ENCODE assay signal across 20 mouse cellular contexts in the genomic region with DNA sequence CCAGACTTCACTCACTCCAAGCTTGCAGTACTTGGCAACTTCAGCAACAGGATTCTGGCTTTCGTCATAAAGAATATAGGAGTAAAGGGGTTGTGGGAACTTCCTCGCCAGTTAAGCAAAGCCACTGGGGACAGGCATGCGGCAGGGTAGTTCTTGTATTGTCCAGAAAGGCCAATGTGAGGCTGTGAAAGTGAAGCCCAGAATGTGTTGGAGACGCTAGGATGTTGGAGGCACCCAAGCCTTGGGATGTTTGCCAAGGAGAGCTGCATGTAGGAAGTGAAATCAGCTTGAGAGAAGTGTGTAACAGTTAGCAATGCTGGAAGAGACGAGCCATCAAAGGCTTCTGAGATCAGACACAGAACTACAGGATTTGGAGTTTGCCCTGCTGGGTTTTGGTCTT. TPM values are rescaled to one million over a fixed set of nuclear protein-coding genes. Genes with fewer than 3 reads are reported as not detected.
A peak's percentile ranks its signal among the peaks of the same experiment; 100 is the strongest.
DNase-seq lines count a peak whose midpoint lies in the region; ATAC-seq and TF ChIP-seq lines count a peak whose summit lies in the region.
"Had no signal": no experiment of that assay in that cellular context is flagged by ENCODE, and none has a peak within 500 bp of the region (broad histone marks: within the 10 kb centered on the region; RNA-seq: fewer than 3 reads in every experiment).

No protein-coding gene starts in this region.

- no peak overlapping the region for H3K4me3 ChIP-seq in hindbrain, embryonic 16.5 days (ENCODE audit: low read length)
- H3K4me3 ChIP-seq in hindbrain, embryonic 11.5 days (ENCODE audit: low read depth, low read length), result no peak overlapping the region
- no peak overlapping the region for H3K4me3 ChIP-seq in lung, embryonic 14.5 days (ENCODE audit: low read depth, low read length)
- no peak overlapping the region for H3K4me3 ChIP-seq in midbrain, embryonic 14.5 days (replicated peaks; ENCODE audit: low read depth, low read length)
- H3K4me3 ChIP-seq: embryonic facial prominence, embryonic 13.5 days; forebrain, embryonic 15.5 days; heart, adult 2 months; hindbrain, embryonic 12.5 days; limb, embryonic 10.5 days; neural tube, embryonic 13.5 days had no signal

- H3K4me2 ChIP-seq in hindbrain, embryonic 16.5 days (ENCODE audit: low read length), result no peak overlapping the region
- no peak overlapping the region for H3K4me2 ChIP-seq in hindbrain, embryonic 11.5 days (replicated peaks; ENCODE audit: low read depth, low read length)
- H3K4me2 ChIP-seq in lung, embryonic 14.5 days, result no peak overlapping the region
- no peak overlapping the region for H3K4me2 ChIP-seq in midbrain, embryonic 14.5 days (ENCODE audit: low read length)
- H3K4me2 ChIP-seq: embryonic facial prominence, embryonic 13.5 days; forebrain, embryonic 15.5 days; hindbrain, embryonic 12.5 days; neural tube, embryonic 13.5 days had no signal

- H3K36me3 ChIP-seq in hindbrain, embryonic 16.5 days (ENCODE audit: control insufficient read depth, insufficient read depth, low read length), result peaks cover 15% of the 10 kb centered on the region
- H3K36me3 ChIP-seq in hindbrain, embryonic 11.5 days (ENCODE audit: control insufficient read depth, insufficient read depth, low read length), result 0 out of 2 replicates have a peak, but pooled peaks cover 4% of the 10 kb centered on the region
- H3K36me3 ChIP-seq in lung, embryonic 14.5 days (ENCODE audit: insufficient read depth), result no peaks in the 10 kb centered on the region
- H3K36me3 ChIP-seq in midbrain, embryonic 14.5 days (ENCODE audit: control insufficient read depth, insufficient read depth, low read length), result peaks cover 52% of the 10 kb centered on the region
- H3K36me3 ChIP-seq: limb, embryonic 10.5 days had no signal

- no peak for DNase-seq in hindbrain, embryonic 11.5 days (ENCODE audit: low spot score)
- peak; percentile 49 for DNase-seq in lung, embryonic 14.5 days
- no peak for DNase-seq in lung, postnatal 36 days
- peak; percentile 17 to 28 for DNase-seq in left cerebral cortex, adult 8-10 months (ENCODE audit: low spot score in 2 of 2)
- peak; percentile 37 for DNase-seq in right cerebral cortex, postnatal 25 days
- DNase-seq in midbrain, embryonic 14.5 days, result no peak
- DNase-seq: cerebellum, postnatal 36 days; heart, adult 2 months; kidney, adult 8-10 months; thymus, postnatal 4 days had no signal

- WGBS in hindbrain, embryonic 16.5 days, result 76% methylated on average over 5 of the region's 5 CpGs
- 89% methylated on average over 5 of the region's 5 CpGs for WGBS in hindbrain, embryonic 11.5 days
- WGBS in lung, embryonic 14.5 days, result 63% methylated on average over 5 of the region's 5 CpGs
- WGBS in midbrain, embryonic 14.5 days, result 90% methylated on average over 5 of the region's 5 CpGs

- no peak overlapping the region for H3K9ac ChIP-seq in hindbrain, embryonic 16.5 days (ENCODE audit: low read depth, low read length)
- no peak overlapping the region for H3K9ac ChIP-seq in hindbrain, embryonic 11.5 days (ENCODE audit: low read depth, low read length)
- no peak overlapping the region for H3K9ac ChIP-seq in lung, embryonic 14.5 days
- no peak overlapping the region for H3K9ac ChIP-seq in midbrain, embryonic 14.5 days (replicated peaks; ENCODE audit: low read length)
- H3K9ac ChIP-seq: embryonic facial prominence, embryonic 13.5 days; forebrain, embryonic 15.5 days; hindbrain, embryonic 12.5 days; liver, embryonic 14.5 days; neural tube, embryonic 13.5 days had no signal

- H3K27ac ChIP-seq in hindbrain, embryonic 16.5 days (ENCODE audit: low read depth, low read length), result 0 out of 2 replicates have a peak overlapping the region, but pooled peaks have one; percentile 12
- H3K27ac ChIP-seq in hindbrain, embryonic 11.5 days (ENCODE audit: low read depth, low read length), result no peak overlapping the region
- H3K27ac ChIP-seq in lung, embryonic 14.5 days (ENCODE audit: low read depth), result no peak overlapping the region
- no peak overlapping the region for H3K27ac ChIP-seq in midbrain, embryonic 14.5 days (replicated peaks; ENCODE audit: low read depth, low read length)
- H3K27ac ChIP-seq: embryonic facial prominence, embryonic 13.5 days; forebrain, embryonic 15.5 days; heart, adult 2 months; hindbrain, embryonic 12.5 days; limb, embryonic 10.5 days; liver, embryonic 14.5 days; neural tube, embryonic 13.5 days had no signal

- no peak for TF ChIP-seq CTCF in lung, embryonic 14.5 days (IDR thresholded peaks at IDR 0.05; ENCODE audit: low read depth)

- no peaks in the 10 kb centered on the region for H3K27me3 ChIP-seq in hindbrain, embryonic 16.5 days (replicated peaks; ENCODE audit: control insufficient read depth, insufficient read depth, low read length)
- H3K27me3 ChIP-seq in hindbrain, embryonic 11.5 days (ENCODE audit: control insufficient read depth, insufficient read depth, low read length), result no peaks in the 10 kb centered on the region
- H3K27me3 ChIP-seq in lung, embryonic 14.5 days (ENCODE audit: insufficient read depth, low read length), result no peaks in the 10 kb centered on the region
- H3K27me3 ChIP-seq in midbrain, embryonic 14.5 days (ENCODE audit: control insufficient read depth, insufficient read depth, low read length), result no peaks in the 10 kb centered on the region
- H3K27me3 ChIP-seq: embryonic facial prominence, embryonic 13.5 days; forebrain, embryonic 15.5 days; hindbrain, embryonic 12.5 days; neural tube, embryonic 13.5 days had no signal

- H3K4me1 ChIP-seq in hindbrain, embryonic 16.5 days (ENCODE audit: control insufficient read depth, insufficient read depth, low read depth, low read length), result no peaks in the 10 kb centered on the region
- no peaks in the 10 kb centered on the region for H3K4me1 ChIP-seq in hindbrain, embryonic 11.5 days (replicated peaks; ENCODE audit: control insufficient read depth, insufficient read depth, low read length)
- H3K4me1 ChIP-seq in lung, embryonic 14.5 days (ENCODE audit: insufficient read depth), result no peaks in the 10 kb centered on the region
- no peaks in the 10 kb centered on the region for H3K4me1 ChIP-seq in midbrain, embryonic 14.5 days (ENCODE audit: control insufficient read depth, insufficient read depth, low read length)
- H3K4me1 ChIP-seq: embryonic facial prominence, embryonic 13.5 days; forebrain, embryonic 15.5 days; hindbrain, embryonic 12.5 days; limb, embryonic 10.5 days; neural tube, embryonic 13.5 days had no signal

- no peaks in the 10 kb centered on the region for H3K9me3 ChIP-seq in hindbrain, embryonic 16.5 days (ENCODE audit: control insufficient read depth, low read length)
- H3K9me3 ChIP-seq in hindbrain, embryonic 11.5 days (ENCODE audit: control insufficient read depth, low read length), result no peaks in the 10 kb centered on the region
- H3K9me3 ChIP-seq in lung, embryonic 14.5 days (ENCODE audit: low read depth, low read length), result no peaks in the 10 kb centered on the region
- no peaks in the 10 kb centered on the region for H3K9me3 ChIP-seq in midbrain, embryonic 14.5 days (ENCODE audit: control insufficient read depth, low read length)
- H3K9me3 ChIP-seq: embryonic facial prominence, embryonic 13.5 days; forebrain, embryonic 15.5 days; hindbrain, embryonic 12.5 days; limb, embryonic 10.5 days; neural tube, embryonic 13.5 days had no signal

- no peak for ATAC-seq in hindbrain, embryonic 16.5 days
- ATAC-seq in hindbrain, embryonic 11.5 days (ENCODE audit: low FRiP score), result no peak
- no peak for ATAC-seq in lung, embryonic 14.5 days (ENCODE audit: insufficient read depth)
- ATAC-seq in midbrain, embryonic 14.5 days (ENCODE audit: low FRiP score, low TSS enrichment), result no peak
- ATAC-seq: forebrain, embryonic 15.5 days had no signal

RNA-seq across cellular contexts. Expression of gene Zkscan2, which starts 12.5 kb away (rescaled TPM):
- 10.4 and 10.6 TPM in 2 replicates for polyA plus RNA-seq in hindbrain, embryonic 16.5 days (2015; fragmentation: Nextera tagmentation; extraction: Ambion mirVana)
- 6.5 and 9.0 TPM in 2 replicates for polyA plus RNA-seq in hindbrain, embryonic 11.5 days (2014; fragmentation: Nextera tagmentation; extraction: Ambion mirVana)
- polyA plus RNA-seq in lung, embryonic 14.5 days (2014; fragmentation: Nextera tagmentation; extraction: Ambion mirVana), result 2.2 and 3.3 TPM in 2 replicates
- 10 to 100 TPM; 20.9 to 25.5 (median 23.0) TPM for total RNA-seq in left cerebral cortex, adult 8-10 months (2022)
- 17.9 and 18.6 TPM in 2 replicates for polyA plus RNA-seq in midbrain, embryonic 14.5 days (2014; fragmentation: Nextera tagmentation; extraction: Ambion mirVana)

RNA-seq across cellular contexts. Expression of gene Aqp8, which starts 25.6 kb away (rescaled TPM):
- polyA plus RNA-seq in hindbrain, embryonic 16.5 days (2015; fragmentation: Nextera tagmentation; extraction: Ambion mirVana), result not detected in 2 replicates
- 0.98 and 1.4 TPM in 2 replicates for polyA plus RNA-seq in hindbrain, embryonic 11.5 days (2014; fragmentation: Nextera tagmentation; extraction: Ambion mirVana)
- not detected in 2 replicates for polyA plus RNA-seq in lung, embryonic 14.5 days (2014; fragmentation: Nextera tagmentation; extraction: Ambion mirVana)
- not detected for total RNA-seq in left cerebral cortex, adult 8-10 months (2022)
- polyA plus RNA-seq in midbrain, embryonic 14.5 days (2014; fragmentation: Nextera tagmentation; extraction: Ambion mirVana), result not detected in 2 replicates
- total RNA-seq: megakaryocyte progenitor cell, adult 5-6 weeks; midbrain, postnatal 0 days had no signal
- polyA plus RNA-seq: embryonic facial prominence, embryonic 13.5 days; forebrain, embryonic 15.5 days; midbrain, postnatal 0 days; neural tube, embryonic 13.5 days; stomach, embryonic 14.5 days had no signal

Comparison
In these comparisons a context has a peak if more than half of its experiments do, and no peak if none do; other contexts are left out.
1. DNase-seq: peak in lung, embryonic 14.5 days (single experiment), left cerebral cortex, adult 8-10 months (2 of 2) and right cerebral cortex, postnatal 25 days (single experiment); none in hindbrain, embryonic 11.5 days (single experiment), lung, postnatal 36 days (single experiment) and midbrain, embryonic 14.5 days (single experiment).